Mouse (Mus musculus) cerebellum, adult 2 months (tissue): ENCODE results near the gene Comtd1.

ENCODE experiments used
- CTCF ChIP-seq: fragments of 200-500 bp; IDR thresholded peaks from 2 replicates; pipeline ENCODE4 v1.5.1; 2011; ENCODE audit warnings: low read depth, mild to moderate bottlenecking, control low read depth, low read length, moderate library complexity, borderline replicate concordance; ENCODE audit not compliant: insufficient read depth
- POLR2A ChIP-seq: fragments of 200-500 bp; IDR thresholded peaks from 2 replicates; pipeline ENCODE4 v1.6.1; 2011; ENCODE audit warnings: low read length, control low read depth, borderline replicate concordance; ENCODE audit not compliant: insufficient read depth

GRCm38 (mm10) chr14:21825786-21826491 lies 22.8 kb downstream of the Comtd1 start:
- TF ChIP-seq CTCF (no peak), POLR2A (no peak)
